Mouse (Mus musculus): Measurements from ENCODE around the gene Npff.

GRCm38 (mm10) chr15:102519211-102520141 lies 5.3 kb downstream of the Npff start:
- TF ChIP-seq POLR2A (IDR thresholded peaks at IDR 0.05; ENCODE audit: insufficient read depth, low read length) = no peak
- TF ChIP-seq CTCF (IDR thresholded peaks at IDR 0.05; ENCODE audit: low read depth, low read length) = no peak
- TF ChIP-seq EP300 (IDR thresholded peaks at IDR 0.05; ENCODE audit: insufficient read depth, low read depth, low read length) = no peak
